Mouse (Mus musculus) G1E (cell line): Measurements from ENCODE around the gene Ablim2. TPM values are rescaled to one million over a fixed set of nuclear protein-coding genes. Genes with fewer than 3 reads are reported as not detected.

Source experiments
- ATAC-seq: 2 replicates; pipeline ENCODE4 v1.8.0; 2016; ENCODE audit warnings: mild to moderate bottlenecking; ENCODE audit not compliant: insufficient number of reproducible peaks, poor library complexity, low FRiP score, severe bottlenecking; ENCODE audit errors: extremely low read depth
- DNase-seq: peaks from one replicate; pipeline ENCODE4 v3.0.0; 2012; ENCODE audit warnings: low spot score
- H3K27me3 ChIP-seq: 2 replicates; pipeline ENCODE4 v1.6.1; 2012; ENCODE audit warnings: mild to moderate bottlenecking, low read length, inconsistent platforms; ENCODE audit not compliant: insufficient read depth
- H3K36me3 ChIP-seq: replicated peaks from 2 replicates; pipeline ENCODE3; 2012; ENCODE audit warnings: mild to moderate bottlenecking, inconsistent platforms
- H3K4me1 ChIP-seq: 2 replicates; pipeline ENCODE4 v1.6.1; 2012; ENCODE audit warnings: low read depth, low read length, inconsistent platforms, mixed read lengths; ENCODE audit not compliant: insufficient read depth
- H3K4me3 ChIP-seq: 2 replicates; pipeline ENCODE4 v1.5.1; 2012; ENCODE audit warnings: low read depth, mild to moderate bottlenecking, inconsistent platforms, low read length, moderate library complexity, mixed read lengths
- H3K9me3 ChIP-seq: replicated peaks from 2 replicates; pipeline ENCODE4 v1.6.1; 2012; ENCODE audit warnings: inconsistent platforms
- CTCF ChIP-seq: IDR thresholded peaks from 2 replicates; pipeline ENCODE4 v1.5.1; 2012; ENCODE audit warnings: low read depth, low read length, inconsistent platforms, mixed read lengths
- GATA1 ChIP-seq: IDR thresholded peaks from 2 replicates; pipeline ENCODE4 v1.6.1; 2012; ENCODE audit warnings: borderline replicate concordance, low read length, inconsistent platforms, mixed read lengths
- GATA2 ChIP-seq: IDR thresholded peaks from 2 replicates; pipeline ENCODE4 v1.6.1; 2012; ENCODE audit warnings: low read depth, low read length, inconsistent platforms, borderline replicate concordance
- POLR2AphosphoS5 ChIP-seq: IDR thresholded peaks from 2 replicates; pipeline ENCODE4 v1.6.1; 2012; ENCODE audit warnings: low read depth, low read length, inconsistent platforms; ENCODE audit not compliant: insufficient replicate concordance
- TAL1 ChIP-seq: conservative IDR thresholded peaks from 2 replicates; pipeline ENCODE4 v1.6.1; 2012; ENCODE audit warnings: low read depth, low read length, inconsistent platforms, mixed read lengths
- polyA plus RNA-seq: library from polyadenylated mRNA; stranded (reverse); fragments of >175 nt; gene quantifications from 2 replicates; pipeline ENCODE4 v1.2.3, GENCODE M21; 2012
- total RNA-seq, 2 experiments: library from RNA; stranded (forward) in 1 of 2; stranded (reverse) in 1 of 2; fragments of 200-1000 nt in 1 of 2; fragments of >200 nt in 1 of 2; fragmentation: Nextera tagmentation in 1 of 2; gene quantifications; 2 replicates each; pipeline ENCODE4 v1.2.3; 2014 to 2017

The Ablim2 gene
- total and polyA plus RNA-seq, 3 experiments, result 0.16 TPM; not detected in 2

DNA sequence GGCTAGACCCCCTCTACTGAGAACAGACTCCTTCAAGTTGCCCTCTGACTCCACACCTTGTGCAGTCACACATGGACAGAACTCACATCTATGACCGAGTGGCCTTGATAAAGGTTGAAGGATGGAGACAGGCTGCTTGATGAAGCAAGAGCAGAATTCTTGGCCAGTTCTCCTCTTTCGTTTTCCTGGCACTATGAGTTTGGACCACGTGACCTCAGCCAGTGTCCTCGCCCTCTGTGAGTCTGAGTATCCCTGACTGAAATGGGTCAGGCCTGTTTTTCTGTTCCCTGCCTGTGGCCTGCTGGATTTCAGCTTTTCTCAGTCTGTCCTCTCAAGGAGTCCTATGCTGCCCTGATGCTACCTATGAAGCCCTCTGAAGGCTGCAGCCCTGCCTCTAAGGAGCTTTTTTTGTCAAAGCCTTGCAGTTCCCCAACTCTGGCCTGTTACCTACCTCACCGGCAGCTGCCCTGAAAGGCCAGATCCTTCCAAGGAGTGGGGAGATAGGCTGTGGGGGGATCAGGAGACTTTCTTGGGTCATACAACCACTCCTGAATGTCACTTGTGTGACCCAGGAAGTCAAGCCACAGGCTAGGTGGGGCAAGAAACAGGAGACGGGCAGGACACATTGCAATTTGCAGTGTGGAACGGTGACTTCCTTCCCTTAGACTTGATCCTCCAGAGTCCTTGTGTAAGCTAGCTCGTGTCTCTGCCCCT, 14.3 kb upstream of the Ablim2 start:
- H3K36me3 ChIP-seq, result no peaks in the 10 kb centered on the region
- ATAC-seq, result no peak
- H3K4me3 ChIP-seq, result no peak overlapping the region
- H3K9me3 ChIP-seq, result no peaks in the 10 kb centered on the region
- DNase-seq, result no peak
- TF ChIP-seq CTCF (no peak), GATA2 (no peak), TAL1 (no peak), POLR2AphosphoS5 (no peak), GATA1 (no peak)
- no peaks in the 10 kb centered on the region for H3K4me1 ChIP-seq
- peaks cover 11% of the 10 kb centered on the region; the same call in 1 of the 2 replicates for H3K27me3 ChIP-seq

DNA sequence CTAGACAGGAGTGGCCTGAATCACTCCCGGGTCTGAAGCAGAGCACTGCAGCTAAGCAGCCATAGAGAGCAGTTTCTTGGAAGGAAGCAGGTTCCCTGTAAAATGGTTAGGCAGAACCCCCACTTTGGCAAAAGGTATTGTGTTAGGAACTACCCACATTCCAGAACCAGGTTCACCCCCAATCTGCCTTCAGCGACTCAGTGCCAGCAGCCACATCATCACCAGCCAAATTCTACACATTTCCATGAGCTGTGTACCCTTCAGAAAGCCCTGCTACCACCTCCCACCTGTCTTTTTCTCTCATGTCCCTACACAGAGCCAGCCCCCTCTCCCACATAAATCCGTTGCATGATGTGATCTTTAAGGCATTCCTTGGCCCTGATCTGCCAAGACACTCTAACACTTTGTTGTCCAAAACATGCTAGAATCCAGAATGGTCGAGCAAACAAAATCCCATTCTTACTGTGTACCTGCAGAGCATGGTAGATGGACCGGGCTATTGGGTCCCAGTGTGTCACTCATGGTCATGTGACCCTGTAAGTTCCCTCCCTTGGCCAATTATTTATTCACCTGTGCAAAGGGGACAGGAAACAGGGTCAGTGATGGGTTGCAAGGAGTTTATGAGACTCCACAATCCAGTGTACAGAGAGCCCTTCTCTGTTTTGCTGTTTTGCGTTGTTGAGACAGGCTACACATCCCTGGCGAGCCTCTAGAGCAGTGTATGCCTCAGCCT, 13.5 kb upstream of the Ablim2 start:
- TF ChIP-seq POLR2AphosphoS5 (no peak), CTCF (no peak), GATA1 (no peak), TAL1 (no peak), GATA2 (no peak)
- Histone ChIP-seq H3K9me3 (no peaks in the 10 kb centered on the region), H3K4me3 (no peak overlapping the region), H3K36me3 (no peaks in the 10 kb centered on the region), H3K27me3 (peaks cover 9% of the 10 kb centered on the region; the same call in 1 of the 2 replicates), H3K4me1 (no peaks in the 10 kb centered on the region)
- no peak for DNase-seq
- no peak for ATAC-seq

- Histone ChIP-seq H3K4me1 (no peaks in the 10 kb centered on the region), H3K27me3 (peaks cover 7% of the 10 kb centered on the region; the same call in 1 of the 2 replicates), H3K36me3 (no peaks in the 10 kb centered on the region), H3K4me3 (no peak overlapping the region), H3K9me3 (no peaks in the 10 kb centered on the region)
- ATAC-seq (no peak), DNase-seq (no peak)
- TF ChIP-seq GATA1, result no peak
- TF ChIP-seq POLR2AphosphoS5, result no peak
- no peak for TF ChIP-seq TAL1
- no peak for TF ChIP-seq GATA2
- TF ChIP-seq CTCF, result no peak
Observed at GRCm38 (mm10) chr5:35745406-35745805, 12.3 kb upstream of the Ablim2 start.

DNA sequence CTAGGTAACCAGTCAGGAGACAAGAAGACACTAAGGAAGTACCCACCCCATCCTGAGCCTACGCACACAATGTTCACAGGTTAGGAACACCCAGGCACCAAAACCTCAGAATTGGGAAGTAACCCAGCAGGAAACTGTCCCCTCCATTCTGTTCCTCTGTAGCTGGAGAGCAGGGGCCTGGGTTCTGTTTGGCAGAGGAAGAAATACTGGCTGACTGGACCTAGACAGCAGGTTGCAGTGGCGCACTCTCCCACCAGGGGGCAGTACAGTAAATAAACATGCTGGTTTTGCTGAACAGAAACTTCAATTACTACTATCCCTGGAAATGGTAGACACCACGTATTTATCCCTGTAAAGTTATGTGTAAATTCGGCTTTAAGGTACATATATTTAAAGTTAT, 10.8 kb upstream of the Ablim2 start:
- Histone ChIP-seq H3K4me3 (no peak overlapping the region), H3K36me3 (no peaks in the 10 kb centered on the region), H3K27me3 (no peaks in the 10 kb centered on the region), H3K9me3 (no peaks in the 10 kb centered on the region), H3K4me1 (no peaks in the 10 kb centered on the region)
- DNase-seq (peak; percentile 18), ATAC-seq (no peak)
- TF ChIP-seq CTCF (peak; percentile 84), TAL1 (no peak)

DNA sequence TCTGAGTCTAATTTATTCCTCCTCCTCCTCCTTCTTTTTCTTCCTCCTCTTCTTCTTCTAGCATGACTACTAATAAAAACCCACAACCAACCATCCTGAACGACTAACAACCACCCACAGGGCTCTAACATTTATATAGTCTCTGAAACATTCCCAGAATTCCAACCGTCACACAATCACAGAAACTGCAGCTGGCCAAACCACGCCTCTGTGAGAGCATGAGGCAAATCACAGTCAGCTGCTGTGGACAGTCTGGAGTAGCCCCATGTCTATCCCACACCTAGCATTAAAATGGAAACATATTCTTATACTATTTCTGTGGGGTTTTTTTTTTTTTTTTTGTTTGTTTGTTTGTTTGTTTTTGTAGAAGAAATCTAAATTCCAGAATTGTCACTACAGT, 8.3 kb upstream of the Ablim2 start:
- no peak for TF ChIP-seq GATA2
- no peak for TF ChIP-seq GATA1
- no peak for TF ChIP-seq POLR2AphosphoS5
- TF ChIP-seq TAL1, result no peak
- TF ChIP-seq CTCF, result no peak
- no peaks in the 10 kb centered on the region for H3K4me1 ChIP-seq
- ATAC-seq (no peak), DNase-seq (no peak)
- H3K27me3 ChIP-seq, result no peaks in the 10 kb centered on the region
- H3K4me3 ChIP-seq, result no peak overlapping the region
- no peaks in the 10 kb centered on the region for H3K9me3 ChIP-seq
- H3K36me3 ChIP-seq, result no peaks in the 10 kb centered on the region

- DNase-seq (no peak), ATAC-seq (no peak)
- Histone ChIP-seq H3K36me3 (no peaks in the 10 kb centered on the region), H3K9me3 (no peaks in the 10 kb centered on the region), H3K4me1 (no peaks in the 10 kb centered on the region), H3K27me3 (no peaks in the 10 kb centered on the region), H3K4me3 (no peak overlapping the region)
- TF ChIP-seq GATA2 (no peak), GATA1 (no peak), POLR2AphosphoS5 (no peak), TAL1 (no peak), CTCF (no peak)
Observed at GRCm38 (mm10) chr5:35750026-35750425, 7.7 kb upstream of the Ablim2 start.
